Mouse (Mus musculus) mouse embryonic stem cell (cell line): ENCODE data around the gene Gm7714.
"Not testable (repeated sequence)": the region's sequence is repeated elsewhere in the genome, so short reads cannot be mapped to it uniquely, and the experiment has no call there.

ENCODE experiments used
- in situ Hi-C, 2 experiments: fragments of 300-500 bp; cut with MboI; formaldehyde crosslinking; loops; 1 replicate in 1 of 2; 3 replicates in 1 of 2; pipeline ENCODE4 v1.14.3; 2019 to 2020; ENCODE audit warnings: low sequenced_read_pairs in 2 of 2, low pct_unique_long_range_greater_than_20kb in 1 of 2, mixed read lengths in 1 of 2; ENCODE audit not compliant: unreplicated experiment in 1 of 2

Gm7714 gene

DNA sequence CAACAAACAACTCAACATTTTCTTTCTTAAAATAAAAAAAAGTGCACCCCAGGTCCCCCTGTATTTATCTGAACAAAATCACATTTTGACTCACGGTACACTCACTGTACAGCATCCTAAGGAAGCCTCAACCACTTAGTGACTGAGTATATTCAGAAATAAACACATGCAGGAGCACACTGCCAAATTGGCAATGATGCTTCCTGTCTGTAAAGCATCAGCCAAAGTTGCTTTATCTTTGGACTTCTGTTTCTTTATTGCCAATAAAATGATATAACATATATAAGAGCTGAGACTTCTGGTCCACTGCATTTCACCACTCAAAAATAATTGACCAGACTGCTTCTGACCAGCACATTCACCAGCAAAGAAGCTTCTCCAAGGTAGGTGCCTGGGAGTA, at the start of gene Gm7714:
Gene Gm7714 (plus strand): TSS at position 301 of the 400 bp plus-strand sequence.
- in situ Hi-C loops = no loop called here

DNA sequence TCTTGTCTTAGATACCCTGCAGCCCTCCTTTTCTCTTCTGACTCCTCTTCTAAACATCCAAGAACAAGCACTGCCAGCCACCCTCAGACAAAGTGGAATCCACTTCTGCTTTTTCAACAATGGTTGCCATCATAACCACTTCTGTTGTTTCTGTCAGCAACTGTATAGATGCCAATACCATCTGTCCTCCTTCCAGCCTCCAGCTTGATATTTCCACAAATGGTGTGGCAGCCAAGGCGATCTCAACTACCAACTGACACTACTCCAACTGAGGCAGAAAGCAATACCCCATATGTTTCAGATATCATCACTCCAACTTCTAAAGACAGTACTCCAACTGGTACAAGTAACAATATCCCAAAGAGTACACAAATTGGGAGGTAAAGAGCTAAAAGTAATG, 12.2 kb upstream of the Gm7714 start:
- in situ Hi-C loops = no loop called here

DNA sequence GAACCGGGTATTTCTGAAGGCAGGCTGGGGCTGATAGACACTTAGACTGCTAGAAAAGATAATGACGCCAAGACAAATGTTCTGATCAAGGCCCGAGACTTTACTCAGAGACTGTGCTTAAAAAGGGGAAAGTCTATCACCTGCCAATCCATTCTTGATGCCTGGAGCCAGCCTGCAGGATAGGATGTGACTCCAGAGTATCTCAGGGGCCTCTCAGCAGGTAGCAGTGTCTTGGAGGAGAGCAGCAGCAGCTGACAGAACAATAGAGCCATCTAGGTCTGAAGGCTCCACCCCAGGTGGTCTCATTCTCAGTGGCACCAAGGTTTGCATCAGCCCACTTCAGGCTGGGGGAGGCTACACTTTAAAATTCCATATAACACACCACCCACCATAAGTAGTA, 42.6 kb downstream of the Gm7714 start:
- in situ Hi-C loops = not testable (repeated sequence)

DNA sequence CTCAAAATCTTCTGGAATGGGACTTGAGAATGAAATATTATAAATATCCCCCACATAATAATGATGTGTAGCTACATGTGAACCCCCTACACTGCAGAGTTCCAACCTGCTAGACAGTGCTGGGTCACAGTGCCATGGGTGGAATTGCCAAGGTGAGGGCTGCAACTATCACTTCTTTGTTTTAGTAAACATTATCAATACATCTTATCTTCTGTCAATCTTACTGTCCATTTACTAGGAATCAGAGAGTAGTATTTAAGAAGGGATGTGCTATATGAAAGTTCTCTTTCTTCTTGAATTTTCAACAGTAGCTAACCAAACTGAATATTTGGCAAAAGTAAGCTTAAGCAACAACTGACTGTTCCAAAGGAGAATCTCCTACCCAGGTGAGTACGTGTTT, 48.3 kb downstream of the Gm7714 start, which contains the start of gene Prol1:
Gene Prol1 (plus strand): TSS at position 301 of the 400 bp plus-strand sequence.
- in situ Hi-C loops = no loop called here
